Mouse (Mus musculus): Measurements from ENCODE around the gene Pfkfb3. TPM values are rescaled to one million over a fixed set of nuclear protein-coding genes. Genes with fewer than 3 reads are reported as not detected.

The Pfkfb3 gene
- polyA plus RNA-seq, 1 experiment = not detected

- peaks cover 21% of the 10 kb centered on the region for H3K4me1 ChIP-seq (ENCODE audit: control insufficient read depth, insufficient read depth, low read length)
- H3K27ac ChIP-seq (ENCODE audit: insufficient read depth, low read depth, low read length) = peak overlapping the region; percentile 55
- TF ChIP-seq POLR2A (IDR thresholded peaks at IDR 0.05; ENCODE audit: insufficient read depth, low read depth, low read length) = 0 out of 2 replicates have a peak, but pooled peaks have one; percentile 17
- TF ChIP-seq CTCF (IDR thresholded peaks at IDR 0.05; ENCODE audit: insufficient read depth, low read depth, low read length) = no peak
- 7% methylated on average over 8 of the region's 8 CpGs for WGBS
- peak overlapping the region; percentile 65 for H3K4me3 ChIP-seq (ENCODE audit: insufficient read depth, low read depth, low read length)
Observed at GRCm38 (mm10) chr2:11500666-11501065, 53.2 kb downstream of the Pfkfb3 start.

GRCm38 (mm10) chr2:11496601-11497031 lies 57.3 kb downstream of the Pfkfb3 start:
- no peak for TF ChIP-seq POLR2A (IDR thresholded peaks at IDR 0.05; ENCODE audit: insufficient read depth, low read depth, low read length)
- TF ChIP-seq CTCF (IDR thresholded peaks at IDR 0.05; ENCODE audit: insufficient read depth, low read depth, low read length) = no peak
- Histone ChIP-seq H3K4me3 (ENCODE audit: insufficient read depth, low read depth, low read length) (no peak overlapping the region), H3K27ac (ENCODE audit: insufficient read depth, low read depth, low read length) (no peak overlapping the region), H3K4me1 (ENCODE audit: control insufficient read depth, insufficient read depth, low read length) (peaks cover 23% of the 10 kb centered on the region)
- WGBS = 59% methylated on average over 3 of the region's 3 CpGs

GRCm38 (mm10) chr2:11494841-11495255 lies 59.0 kb downstream of the Pfkfb3 start:
- TF ChIP-seq POLR2A (IDR thresholded peaks at IDR 0.05; ENCODE audit: insufficient read depth, low read depth, low read length) = no peak
- no peak for TF ChIP-seq CTCF (IDR thresholded peaks at IDR 0.05; ENCODE audit: insufficient read depth, low read depth, low read length)
- 46% methylated on average over 7 of the region's 7 CpGs for WGBS
- H3K27ac ChIP-seq (ENCODE audit: insufficient read depth, low read depth, low read length) = no peak overlapping the region
- peaks cover 20% of the 10 kb centered on the region; the same call in 1 of the 2 replicates for H3K4me1 ChIP-seq (ENCODE audit: control insufficient read depth, insufficient read depth, low read length)
- H3K4me3 ChIP-seq (ENCODE audit: insufficient read depth, low read depth, low read length) = no peak overlapping the region

- WGBS = 98% methylated on average over 5 of the region's 5 CpGs
Observed at GRCm38 (mm10) chr2:11492855-11493254, 61.0 kb downstream of the Pfkfb3 start.

GRCm38 (mm10) chr2:11491471-11491870 lies 62.4 kb downstream of the Pfkfb3 start:
- H3K4me3 ChIP-seq (ENCODE audit: insufficient read depth, low read depth, low read length) = no peak overlapping the region
- no peak for TF ChIP-seq CTCF (IDR thresholded peaks at IDR 0.05; ENCODE audit: insufficient read depth, low read depth, low read length)
- no peak for TF ChIP-seq POLR2A (IDR thresholded peaks at IDR 0.05; ENCODE audit: insufficient read depth, low read depth, low read length)
- H3K27ac ChIP-seq (ENCODE audit: insufficient read depth, low read depth, low read length) = 0 out of 2 replicates have a peak overlapping the region, but pooled peaks have one; percentile 22
- peaks cover 21% of the 10 kb centered on the region; the same call in 1 of the 2 replicates for H3K4me1 ChIP-seq (ENCODE audit: control insufficient read depth, insufficient read depth, low read length)
- 39% methylated on average over 3 of the region's 3 CpGs for WGBS

More at GRCm38 (mm10) chr2:11492855-11493254, 61.0 kb downstream of the Pfkfb3 start:
- Histone ChIP-seq H3K27ac (ENCODE audit: insufficient read depth, low read depth, low read length) (no peak overlapping the region), H3K4me1 (ENCODE audit: control insufficient read depth, insufficient read depth, low read length) (peaks cover 21% of the 10 kb centered on the region; the same call in 1 of the 2 replicates), H3K4me3 (ENCODE audit: insufficient read depth, low read depth, low read length) (no peak overlapping the region)
- TF ChIP-seq POLR2A (IDR thresholded peaks at IDR 0.05; ENCODE audit: insufficient read depth, low read depth, low read length) (no peak), CTCF (IDR thresholded peaks at IDR 0.05; ENCODE audit: insufficient read depth, low read depth, low read length) (no peak)

GRCm38 (mm10) chr2:11490554-11490953 lies 63.3 kb downstream of the Pfkfb3 start:
- TF ChIP-seq CTCF (IDR thresholded peaks at IDR 0.05; ENCODE audit: insufficient read depth, low read depth, low read length) = no peak
- no peak for TF ChIP-seq POLR2A (IDR thresholded peaks at IDR 0.05; ENCODE audit: insufficient read depth, low read depth, low read length)
- H3K4me3 ChIP-seq (ENCODE audit: insufficient read depth, low read depth, low read length) = no peak overlapping the region
- 90% methylated on average over 4 of the region's 4 CpGs for WGBS
- peaks cover 19% of the 10 kb centered on the region; the same call in 1 of the 2 replicates for H3K4me1 ChIP-seq (ENCODE audit: control insufficient read depth, insufficient read depth, low read length)
- no peak overlapping the region for H3K27ac ChIP-seq (ENCODE audit: insufficient read depth, low read depth, low read length)

GRCm38 (mm10) chr2:11483226-11483625 lies 70.7 kb downstream of the Pfkfb3 start:
- H3K27ac ChIP-seq (ENCODE audit: insufficient read depth, low read depth, low read length) = no peak overlapping the region
- 87% methylated on average over 4 of the region's 4 CpGs for WGBS

GRCm38 (mm10) chr2:11482364-11482763 lies 71.5 kb downstream of the Pfkfb3 start:
- no peak for TF ChIP-seq CTCF (IDR thresholded peaks at IDR 0.05; ENCODE audit: insufficient read depth, low read depth, low read length)
- TF ChIP-seq POLR2A (IDR thresholded peaks at IDR 0.05; ENCODE audit: insufficient read depth, low read depth, low read length) = no peak
- Histone ChIP-seq H3K27ac (ENCODE audit: insufficient read depth, low read depth, low read length) (no peak overlapping the region), H3K4me1 (ENCODE audit: control insufficient read depth, insufficient read depth, low read length) (peaks cover 9% of the 10 kb centered on the region; the same call in 1 of the 2 replicates), H3K4me3 (ENCODE audit: insufficient read depth, low read depth, low read length) (no peak overlapping the region)
- 86% methylated on average over 7 of the region's 7 CpGs for WGBS

More at GRCm38 (mm10) chr2:11483226-11483625, 70.7 kb downstream of the Pfkfb3 start:
- Histone ChIP-seq H3K4me1 (ENCODE audit: control insufficient read depth, insufficient read depth, low read length) (peaks cover 9% of the 10 kb centered on the region; the same call in 1 of the 2 replicates), H3K4me3 (ENCODE audit: insufficient read depth, low read depth, low read length) (no peak overlapping the region)
- no peak for TF ChIP-seq POLR2A (IDR thresholded peaks at IDR 0.05; ENCODE audit: insufficient read depth, low read depth, low read length)
- no peak for TF ChIP-seq CTCF (IDR thresholded peaks at IDR 0.05; ENCODE audit: insufficient read depth, low read depth, low read length)

- WGBS = 85% methylated on average over 2 of the region's 2 CpGs
- Histone ChIP-seq H3K4me1 (ENCODE audit: control insufficient read depth, insufficient read depth, low read length) (peaks cover 9% of the 10 kb centered on the region; the same call in 1 of the 2 replicates), H3K4me3 (ENCODE audit: insufficient read depth, low read depth, low read length) (no peak overlapping the region), H3K27ac (ENCODE audit: insufficient read depth, low read depth, low read length) (no peak overlapping the region)
- TF ChIP-seq CTCF (IDR thresholded peaks at IDR 0.05; ENCODE audit: insufficient read depth, low read depth, low read length) (no peak), POLR2A (IDR thresholded peaks at IDR 0.05; ENCODE audit: insufficient read depth, low read depth, low read length) (no peak)
Observed at GRCm38 (mm10) chr2:11478960-11479359, 74.9 kb downstream of the Pfkfb3 start.
